Mouse (Mus musculus) E14TG2a.4 (cell line): ENCODE measurements at regions not wholly inside any gene's neighbourhood (a gene's known extent, or its start where the extent isn't known, plus 50 kb on each side); places are given as distances from the start of the nearest gene placed in this dataset.

Experiments used
- H3K27me3 ChIP-seq: 2 replicates; pipeline ENCODE4 v1.6.1; 2014; ENCODE audit warnings: low read length, control low read depth; ENCODE audit not compliant: insufficient read depth
- H3K36me3 ChIP-seq: 2 replicates; pipeline ENCODE4 v1.6.1; 2014; ENCODE audit warnings: low read length, control low read depth; ENCODE audit not compliant: insufficient read depth
- H3K4me1 ChIP-seq: replicated peaks from 2 replicates; pipeline ENCODE4 v1.6.1; 2014; ENCODE audit warnings: low read depth, low read length, control low read depth
- H3K4me3 ChIP-seq: replicated peaks from 2 replicates; pipeline ENCODE4 v1.5.1; 2014; ENCODE audit warnings: mild to moderate bottlenecking, low read length
- H3K9me3 ChIP-seq: 2 replicates; pipeline ENCODE4 v1.6.1; 2014; ENCODE audit warnings: low read length, control low read depth
- CTCF ChIP-seq: conservative IDR thresholded peaks from 2 replicates; pipeline ENCODE4 v1.5.1; 2014; ENCODE audit warnings: low read length
- NANOG ChIP-seq: IDR thresholded peaks from 2 replicates; pipeline ENCODE4 v1.6.1; 2014; ENCODE audit warnings: borderline replicate concordance, low read length, mixed read lengths
- POU5F1 ChIP-seq: IDR thresholded peaks from 2 replicates; pipeline ENCODE4 v1.6.1; 2014; ENCODE audit warnings: low read length, borderline replicate concordance

- H3K9me3 ChIP-seq: no peaks in the 10 kb centered on the region
- no peak for TF ChIP-seq NANOG
- no peak for TF ChIP-seq POU5F1
- TF ChIP-seq CTCF: no peak
- no peak overlapping the region for H3K4me3 ChIP-seq
- no peaks in the 10 kb centered on the region for H3K4me1 ChIP-seq
- 0 out of 2 replicates have a peak, but pooled peaks cover 8% of the 10 kb centered on the region for H3K27me3 ChIP-seq
- H3K36me3 ChIP-seq: no peaks in the 10 kb centered on the region
These were observed 66.2 kb upstream of the Synm start for GRCm38 (mm10) chr7:67825636-67826280.

- no peaks in the 10 kb centered on the region for H3K9me3 ChIP-seq
- H3K27me3 ChIP-seq: 0 out of 2 replicates have a peak, but pooled peaks cover 3% of the 10 kb centered on the region
- no peaks in the 10 kb centered on the region for H3K4me1 ChIP-seq
- no peak for TF ChIP-seq CTCF
- TF ChIP-seq POU5F1: no peak
- no peak for TF ChIP-seq NANOG
- H3K36me3 ChIP-seq: no peaks in the 10 kb centered on the region
- H3K4me3 ChIP-seq: no peak overlapping the region
These were observed 64.6 kb upstream of the Synm start for GRCm38 (mm10) chr7:67823943-67824645.

GRCm38 (mm10) chr7:67819551-67819950, 60.0 kb upstream of the Synm start:
- 0 out of 2 replicates have a peak, but pooled peaks cover 3% of the 10 kb centered on the region for H3K27me3 ChIP-seq
- TF ChIP-seq NANOG: no peak
- no peak for TF ChIP-seq POU5F1
- no peak overlapping the region for H3K4me3 ChIP-seq
- no peaks in the 10 kb centered on the region for H3K36me3 ChIP-seq
- H3K4me1 ChIP-seq: no peaks in the 10 kb centered on the region
- no peaks in the 10 kb centered on the region for H3K9me3 ChIP-seq

DNA sequence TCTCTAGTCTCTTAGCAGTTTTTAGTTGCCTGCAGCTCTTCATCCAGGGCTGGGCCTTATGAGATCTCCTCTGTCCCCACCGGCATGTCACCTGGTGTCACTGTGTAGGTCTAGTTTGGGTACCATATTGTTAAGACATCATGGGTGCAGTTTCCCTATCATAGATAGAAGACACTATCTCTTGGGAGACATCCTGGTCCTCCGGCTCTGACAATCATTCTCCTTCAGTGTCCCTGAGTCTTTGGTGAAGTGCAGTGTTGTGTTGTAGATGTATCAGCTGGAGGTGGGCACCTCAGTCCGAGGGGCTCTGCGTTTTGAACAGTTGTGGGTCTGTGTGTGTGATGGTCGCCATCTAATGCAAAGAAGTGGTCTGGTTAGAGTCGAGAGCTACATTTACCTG, 58.0 kb upstream of the Synm start:
- Histone ChIP-seq H3K36me3 (no peaks in the 10 kb centered on the region), H3K9me3 (no peaks in the 10 kb centered on the region), H3K4me3 (no peak overlapping the region), H3K27me3 (no peaks in the 10 kb centered on the region), H3K4me1 (no peaks in the 10 kb centered on the region)
- TF ChIP-seq POU5F1 (no peak), CTCF (no peak), NANOG (no peak)

GRCm38 (mm10) chr7:67814861-67815260, 55.3 kb upstream of the Synm start:
- Histone ChIP-seq H3K4me3 (no peak overlapping the region), H3K9me3 (no peaks in the 10 kb centered on the region)
- TF ChIP-seq NANOG (no peak), POU5F1 (no peak), CTCF (no peak)

More at GRCm38 (mm10) chr7:67814861-67815260, 55.3 kb upstream of the Synm start:
- Histone ChIP-seq H3K36me3 (no peaks in the 10 kb centered on the region), H3K27me3 (no peaks in the 10 kb centered on the region), H3K4me1 (no peaks in the 10 kb centered on the region)
